Mouse (Mus musculus) gastrocnemius, postnatal 14 days (tissue): Measurements from ENCODE around the gene Urb1. TPM values are rescaled to one million over a fixed set of nuclear protein-coding genes. Genes with fewer than 3 reads are reported as not detected.
A peak's percentile ranks its signal among the peaks of the same experiment; 100 is the strongest.

Experiments used
- DNase-seq: peaks from one replicate; pipeline ENCODE4 v3.0.0; 2021; ENCODE audit warnings: mixed read lengths
- intact Hi-C: fragments of 180-260 bp; cut with DNase I; formaldehyde crosslinking; loops from one replicate; pipeline ENCODE4 v1.15.1; 2025; ENCODE audit warnings: low total_unique reads
- long read RNA-seq, 2 experiments: library from polyadenylated mRNA; stranded (forward); transcript quantifications; one replicate each; pipeline ENCODE4 v2.0.0; 2021
- total RNA-seq, 2 experiments: library from RNA; stranded (reverse); gene quantifications; 2 replicates each; pipeline ENCODE4 v1.2.3; 2021

Gene Urb1
- total RNA-seq: 1 to 10 TPM; 5.1 to 5.7 TPM
- long read RNA-seq, experiment 1, full-length matches to known transcripts: 1 of 2 reads
- long read RNA-seq, experiment 1, partial matches to known transcripts: 0 of 2 reads
- long read RNA-seq, experiment 1, other reads (novel, unspliced or antisense): 1 of 2 reads
- long read RNA-seq, experiment 2: 0 reads

- intact Hi-C loops: no loop called here
- peak; percentile 99 for DNase-seq
Measured at GRCm38 (mm10) chr16:90809975-90810715, at the start of gene Urb1. Gene Urb1, minus strand, starts transcription at chr16:90810413.

GRCm38 (mm10) chr16:90858206-90858605 is 48.0 kb upstream of the Urb1 start:
- DNase-seq: no peak
- intact Hi-C loops: no loop called here

GRCm38 (mm10) chr16:90856552-90857200 is 46.5 kb upstream of the Urb1 start:
- no peak for DNase-seq
- intact Hi-C loops: no loop called here

GRCm38 (mm10) chr16:90851621-90852334 is 41.6 kb upstream of the Urb1 start:
- intact Hi-C loops: no loop called here
- no peak for DNase-seq

GRCm38 (mm10) chr16:90850881-90851280 is 40.7 kb upstream of the Urb1 start:
- intact Hi-C loops: no loop called here

GRCm38 (mm10) chr16:90849262-90849661 is 39.0 kb upstream of the Urb1 start:
- intact Hi-C loops: no loop called here

More at GRCm38 (mm10) chr16:90850881-90851280, 40.7 kb upstream of the Urb1 start:
- no peak for DNase-seq

GRCm38 (mm10) chr16:90848697-90849096 is 38.5 kb upstream of the Urb1 start:
- intact Hi-C loops: no loop called here
- no peak for DNase-seq

More at GRCm38 (mm10) chr16:90849262-90849661, 39.0 kb upstream of the Urb1 start:
- DNase-seq: no peak

GRCm38 (mm10) chr16:90845591-90845990 is 35.4 kb upstream of the Urb1 start:
- intact Hi-C loops: no loop called here

GRCm38 (mm10) chr16:90845038-90845437 is 34.8 kb upstream of the Urb1 start:
- intact Hi-C loops: no loop called here

More at GRCm38 (mm10) chr16:90845591-90845990, 35.4 kb upstream of the Urb1 start:
- no peak for DNase-seq

GRCm38 (mm10) chr16:90842164-90842563 is 32.0 kb upstream of the Urb1 start:
- no peak for DNase-seq
- intact Hi-C loops: loop anchor here (2.0 kb wide), 1 partner anchor 59 kb away; no protein-coding TSS in a partner anchor

More at GRCm38 (mm10) chr16:90845038-90845437, 34.8 kb upstream of the Urb1 start:
- no peak for DNase-seq

- DNase-seq: no peak
- intact Hi-C loops: no loop called here
Measured at GRCm38 (mm10) chr16:90837431-90837830, 27.2 kb upstream of the Urb1 start.

GRCm38 (mm10) chr16:90833041-90833791 is 23.0 kb upstream of the Urb1 start:
- no peak for DNase-seq

GRCm38 (mm10) chr16:90832495-90832894 is 22.3 kb upstream of the Urb1 start:
- no peak for DNase-seq
- intact Hi-C loops: no loop called here

More at GRCm38 (mm10) chr16:90833041-90833791, 23.0 kb upstream of the Urb1 start:
- intact Hi-C loops: no loop called here

GRCm38 (mm10) chr16:90831676-90832075 is 21.5 kb upstream of the Urb1 start:
- intact Hi-C loops: no loop called here

GRCm38 (mm10) chr16:90830686-90831439 is 20.6 kb upstream of the Urb1 start:
- intact Hi-C loops: no loop called here

More at GRCm38 (mm10) chr16:90831676-90832075, 21.5 kb upstream of the Urb1 start:
- no peak for DNase-seq

GRCm38 (mm10) chr16:90829894-90830685 is 19.9 kb upstream of the Urb1 start:
- peak; percentile 88 for DNase-seq
- intact Hi-C loops: loop anchor here (10.0 kb wide), 1 partner anchor 95 kb away; no protein-coding TSS in a partner anchor

More at GRCm38 (mm10) chr16:90830686-90831439, 20.6 kb upstream of the Urb1 start:
- DNase-seq: peak; percentile 64

GRCm38 (mm10) chr16:90829136-90829535 is 18.9 kb upstream of the Urb1 start:
- intact Hi-C loops: loop anchor here (10.0 kb wide), 1 partner anchor 96 kb away; no protein-coding TSS in a partner anchor
- DNase-seq: no peak
